Mouse (Mus musculus) C3H10T1/2 (cell line): Measurements from ENCODE around the gene Slc16a10. TPM values are rescaled to one million over a fixed set of nuclear protein-coding genes. Genes with fewer than 3 reads are reported as not detected.

Source experiments
- polyA plus RNA-seq, 2 experiments: library from polyadenylated mRNA; unstranded; fragments of >200 nt; fragmentation: generic; extraction: Trizol; gene quantifications; one replicate each; pipeline ENCODE4 v1.2.1; 2012; ENCODE audit warnings: missing spikeins in 2 of 2

The Slc16a10 gene
- polyA plus RNA-seq = 1 to 10 TPM in 1 of 2 experiments, under 1 TPM in 1; 0.82 to 1.5 TPM

DNA sequence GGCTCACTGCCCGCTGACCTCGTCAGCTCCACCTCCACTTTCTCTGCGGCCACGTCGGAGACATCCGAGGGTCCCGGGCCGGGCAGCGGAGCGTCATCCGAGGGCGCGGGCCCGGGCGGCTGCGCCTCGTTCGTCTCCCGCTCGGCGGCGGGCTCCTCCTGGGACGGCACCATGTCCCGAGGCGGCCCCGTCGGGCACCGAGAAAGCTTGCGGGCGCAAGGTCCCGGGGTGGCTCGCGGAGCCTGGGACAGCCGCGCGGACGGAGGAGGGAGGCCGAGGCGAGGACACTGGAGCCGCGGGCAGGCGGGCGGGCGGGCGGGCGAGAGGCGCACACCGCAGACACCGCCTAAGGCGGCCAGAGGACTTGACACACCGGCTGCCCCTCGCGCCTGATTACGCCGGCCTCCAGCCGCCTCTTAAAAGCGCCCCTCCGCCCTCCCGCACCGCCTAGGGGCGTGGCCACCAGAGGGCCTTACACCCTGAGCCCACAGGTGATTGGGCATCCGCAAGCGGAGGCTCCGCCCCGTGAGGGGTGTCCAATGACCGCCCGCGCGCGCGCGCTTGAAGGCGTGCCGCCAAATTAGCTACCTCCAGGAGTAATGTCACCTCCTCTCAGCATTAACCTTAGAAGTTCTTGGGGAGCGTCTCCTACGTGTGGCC lies at the start of gene Slc16a10:
Gene Slc16a10 (minus strand): TSS at position 395 of the 660 bp plus-strand sequence.

DNA sequence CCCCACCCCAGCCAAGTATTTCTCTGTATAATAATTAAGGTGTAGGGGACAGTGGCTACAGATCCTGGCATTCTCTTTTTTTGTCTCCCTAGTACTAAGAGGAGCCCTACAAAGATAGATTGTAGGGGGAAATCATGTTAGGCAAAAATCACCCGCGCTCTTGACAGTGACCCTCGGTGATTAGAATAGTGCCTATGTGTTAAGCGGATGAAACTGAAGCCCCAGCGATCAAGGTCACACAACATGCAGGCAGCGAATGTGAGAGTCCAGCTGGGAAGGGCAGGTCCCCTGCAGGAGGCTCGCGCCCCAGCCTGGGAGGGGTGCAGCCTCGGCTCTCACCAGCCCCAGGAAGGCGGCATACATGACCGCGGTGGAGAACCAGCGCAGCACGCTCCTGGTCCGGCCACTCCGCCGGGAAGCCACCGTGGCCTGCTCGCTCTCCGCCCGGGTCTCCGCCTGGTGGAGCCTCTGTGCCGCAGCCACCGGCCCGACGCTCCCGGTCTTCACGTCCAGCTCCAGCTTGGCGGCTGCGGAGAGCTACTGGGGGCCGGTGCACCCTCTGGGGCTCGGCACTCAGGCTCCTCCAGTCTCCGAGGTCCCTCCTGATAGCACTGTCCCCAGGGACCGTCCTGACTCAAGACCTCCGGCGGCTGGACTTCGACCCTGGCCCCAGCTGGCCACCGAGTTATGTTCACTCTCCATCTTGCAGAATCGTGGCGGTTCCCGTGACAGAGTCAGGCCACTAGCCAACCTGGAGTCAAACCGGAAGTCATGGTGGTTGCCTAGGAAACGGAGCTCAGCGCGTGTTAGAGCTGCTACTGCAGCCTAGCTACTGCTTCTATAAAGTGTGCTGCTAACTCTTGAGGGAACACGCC lies 117.3 kb downstream of the Slc16a10 start, which contains the start of gene Mfsd4b1:
Gene Mfsd4b1 (minus strand): TSS at position 715 of the 875 bp plus-strand sequence.

DNA sequence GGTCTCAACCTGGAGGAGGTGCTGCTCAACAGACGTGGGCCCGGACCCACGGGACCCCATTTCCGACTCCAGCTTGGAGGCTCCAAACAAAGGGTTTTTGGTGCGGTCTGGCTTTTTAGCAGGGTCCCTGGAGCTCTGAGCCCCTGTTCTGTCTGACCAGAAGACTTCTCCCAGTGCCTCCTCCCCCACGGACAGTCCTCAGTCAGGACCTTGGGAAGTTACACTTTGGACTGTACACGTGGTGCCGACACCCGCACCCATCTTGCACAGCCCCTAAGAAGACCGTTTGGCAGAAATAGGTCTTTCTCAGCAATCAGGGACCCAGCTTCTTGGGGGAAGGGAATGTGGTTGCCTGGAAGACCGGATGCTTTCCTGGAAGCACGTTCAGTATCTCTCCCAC lies 155.6 kb downstream of the Slc16a10 start, which contains the start of gene Mfsd4b5:
Gene Mfsd4b5 (minus strand): TSS at position 181 of the 400 bp plus-strand sequence.

Other genes with a start within 250 kb of the Slc16a10 start
- 1 to 10 TPM in 1 of 2 experiments, under 1 TPM in 1; 0.40 to 6.0 TPM for gene Mfsd4b4, start 243.0 kb downstream of the Slc16a10 start, polyA plus RNA-seq
- gene Mfsd4b2, start 215.3 kb downstream of the Slc16a10 start, polyA plus RNA-seq = not detected
- gene Mfsd4b3, start 182.1 kb downstream of the Slc16a10 start, polyA plus RNA-seq = under 1 TPM; 0.19 to 0.60 TPM
- gene Mfsd4b5, start 155.6 kb downstream of the Slc16a10 start, polyA plus RNA-seq = under 1 TPM; 0.02 to 0.05 TPM
- gene Mfsd4b1, start 117.0 kb downstream of the Slc16a10 start, polyA plus RNA-seq = under 1 TPM in 1 of 2 experiments, not detected in 1; 0.04 TPM
- gene Rpf2, start 104.8 kb upstream of the Slc16a10 start, polyA plus RNA-seq = 1 to 10 TPM; 4.0 to 7.7 TPM
- gene Gtf3c6, start 115.8 kb upstream of the Slc16a10 start, polyA plus RNA-seq = 10 to 100 TPM; 11.1 to 32.2 TPM
- 10 to 100 TPM; 10.1 to 17.0 TPM for gene Amd1, start 159.9 kb upstream of the Slc16a10 start, polyA plus RNA-seq
- gene Cdk19, start 197.3 kb upstream of the Slc16a10 start, polyA plus RNA-seq = 10 to 100 TPM in 1 of 2 experiments, under 1 TPM in 1; 0.42 to 12.5 TPM